Mouse (Mus musculus) lung, postnatal 25 days (tissue): ENCODE measurements around the gene Ntrk2.

Experiments
- DNase-seq: peaks from one replicate; pipeline ENCODE4 v3.0.0; 2022; ENCODE audit warnings: low spot score

Gene Ntrk2

DNA sequence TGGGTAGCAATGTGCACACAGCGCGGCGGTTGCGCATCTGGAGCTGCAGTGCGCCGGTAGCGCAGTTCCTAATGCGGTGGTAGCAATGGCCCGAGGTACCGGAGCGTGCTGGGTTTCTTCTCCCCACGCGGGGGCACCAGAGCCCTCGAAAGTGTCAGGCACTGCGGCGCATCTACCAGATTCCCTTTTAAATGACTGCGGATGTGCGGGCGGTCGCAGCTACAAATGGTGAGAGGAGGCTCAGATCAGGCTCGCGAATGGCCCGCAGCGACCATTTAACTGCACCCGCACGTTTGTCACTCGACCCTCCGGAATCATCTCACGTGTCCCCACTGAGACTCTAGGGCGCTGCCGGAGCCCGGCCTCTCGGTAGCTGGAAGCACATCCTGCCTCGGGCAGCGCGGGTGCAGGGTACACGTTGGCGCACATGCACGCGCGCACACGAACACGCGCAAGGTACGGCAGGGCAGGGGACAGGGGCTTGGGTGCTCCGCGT is at the start of gene Ntrk2:
Gene Ntrk2, plus strand, starts transcription at position 173 of the 496 bp plus-strand sequence.
- DNase-seq: peak; percentile 67

DNA sequence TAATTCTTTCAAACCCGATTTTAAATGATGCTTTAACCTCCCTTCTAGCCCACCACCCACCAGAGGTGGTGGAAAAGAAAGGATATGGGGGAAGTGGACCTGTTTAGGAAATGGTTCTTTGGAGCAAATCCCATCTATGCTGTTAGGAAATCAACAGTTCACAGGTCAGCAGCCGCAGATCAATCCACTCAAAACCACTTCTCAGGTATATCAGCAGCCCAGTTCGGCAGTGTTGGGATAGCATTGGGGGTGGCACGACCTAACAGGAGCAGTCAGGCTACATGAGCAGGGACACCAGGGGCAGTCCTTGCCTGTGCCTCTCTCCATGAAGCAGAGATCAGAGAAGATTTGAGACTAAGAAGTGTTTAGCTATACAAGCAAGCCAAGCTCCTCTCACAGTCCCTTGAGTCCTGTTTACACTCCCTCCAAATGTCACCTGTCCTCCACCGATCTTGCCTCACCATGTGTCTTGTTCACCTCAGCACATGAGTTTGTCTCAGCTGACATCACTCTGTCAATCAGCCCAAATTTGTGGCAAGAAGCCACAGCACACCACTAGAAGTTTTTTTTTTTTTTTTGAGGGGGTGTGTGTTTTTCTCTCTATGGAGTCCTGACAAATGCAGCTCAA is 45.3 kb upstream of the Ntrk2 start:
- no peak for DNase-seq

DNA sequence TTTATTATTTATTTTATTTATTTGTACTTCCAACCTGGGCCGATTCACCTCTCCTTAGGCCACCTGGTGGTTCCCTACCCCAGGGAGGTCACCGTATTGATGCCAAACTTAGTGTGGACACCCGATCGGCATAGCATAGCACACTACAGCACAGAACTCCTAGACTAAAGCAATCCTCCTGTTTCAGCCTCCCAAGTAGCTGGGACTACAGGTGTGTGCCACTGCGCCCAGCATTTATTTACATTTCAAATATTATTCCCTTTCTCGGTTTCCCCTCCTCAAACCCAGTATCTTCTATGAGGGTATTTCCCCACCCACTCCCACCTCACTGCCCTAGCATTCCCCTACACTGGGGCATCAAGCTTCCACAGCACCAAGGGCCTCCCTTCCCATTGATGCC is 38.1 kb upstream of the Ntrk2 start:
- DNase-seq: no peak

DNA sequence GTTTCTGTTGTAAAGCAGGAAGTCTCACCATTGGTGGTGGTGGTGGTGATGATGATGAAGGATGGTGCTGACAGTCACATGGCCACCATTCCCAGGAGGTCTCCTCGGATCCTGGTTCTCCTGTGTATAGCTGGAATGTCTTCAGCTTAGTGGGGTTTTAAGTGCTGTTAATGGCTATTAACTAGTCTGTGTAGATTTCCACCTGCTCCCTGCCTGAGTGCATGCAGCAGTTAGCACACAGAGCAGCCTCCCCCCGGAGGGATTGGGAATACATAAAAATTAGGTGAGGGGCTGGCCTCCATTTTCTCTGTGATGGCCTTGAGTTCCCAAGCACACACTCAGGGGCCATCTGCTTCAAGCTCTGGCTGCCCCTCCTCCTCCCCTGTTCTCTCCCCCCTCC is 36.9 kb upstream of the Ntrk2 start:
- no peak for DNase-seq

DNA sequence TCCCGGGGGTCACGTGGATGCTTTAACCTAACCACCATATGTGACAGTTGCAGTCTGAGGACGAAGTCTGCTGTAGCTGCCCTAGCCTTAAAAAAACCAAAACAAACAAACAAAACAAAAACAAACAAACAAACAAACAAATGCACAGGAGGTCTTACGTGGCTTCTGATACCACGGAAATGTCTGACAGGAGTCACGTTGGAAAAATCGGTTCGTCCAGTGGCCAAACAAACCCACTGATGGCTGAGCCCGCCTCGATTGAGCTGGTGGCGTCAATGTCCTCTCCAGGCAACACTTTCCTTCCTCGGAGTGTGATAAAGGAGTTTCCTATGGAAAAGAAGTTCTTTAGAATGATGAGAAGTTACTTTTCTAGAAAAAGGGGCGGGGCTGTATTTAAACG is 27.1 kb upstream of the Ntrk2 start:
- DNase-seq: no peak

DNA sequence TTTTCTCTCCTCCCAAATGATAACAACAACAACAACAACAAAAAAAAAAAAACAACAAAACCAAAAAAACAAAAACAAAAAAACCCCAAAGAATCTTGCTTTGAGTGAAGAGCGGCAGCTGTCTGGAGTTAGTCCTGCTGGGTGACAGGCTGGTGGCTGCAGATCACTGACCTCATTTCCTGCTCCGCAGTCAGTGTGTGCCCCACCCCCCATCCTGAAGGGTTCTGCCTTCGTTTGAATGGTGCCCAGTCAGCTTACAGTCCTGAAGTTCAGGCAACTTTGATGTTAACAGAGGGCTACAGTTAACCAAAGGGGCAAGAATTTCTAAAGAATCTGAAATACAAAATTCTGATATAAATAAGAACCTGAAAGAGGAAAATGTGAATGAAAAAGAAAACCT is 19.9 kb upstream of the Ntrk2 start:
- no peak for DNase-seq

DNA sequence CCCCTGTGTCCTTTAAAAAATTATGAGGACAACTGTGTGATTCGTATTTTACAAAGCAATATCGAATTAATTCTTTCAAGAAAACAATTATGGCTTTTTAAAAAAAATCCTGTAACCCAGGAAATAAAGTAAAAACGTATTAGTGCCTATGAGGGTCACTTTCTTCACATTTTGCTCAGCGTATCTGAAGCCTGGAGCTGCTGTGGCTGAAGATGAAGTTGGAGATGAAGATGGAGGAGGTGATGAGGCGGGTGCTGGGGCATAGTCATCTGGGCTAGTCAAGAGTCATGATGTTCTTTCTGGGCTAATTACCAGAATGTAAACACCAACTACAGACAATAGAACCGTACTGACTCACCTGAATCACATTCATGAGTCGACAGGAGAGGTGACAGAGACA is 15.6 kb upstream of the Ntrk2 start:
- no peak for DNase-seq

DNA sequence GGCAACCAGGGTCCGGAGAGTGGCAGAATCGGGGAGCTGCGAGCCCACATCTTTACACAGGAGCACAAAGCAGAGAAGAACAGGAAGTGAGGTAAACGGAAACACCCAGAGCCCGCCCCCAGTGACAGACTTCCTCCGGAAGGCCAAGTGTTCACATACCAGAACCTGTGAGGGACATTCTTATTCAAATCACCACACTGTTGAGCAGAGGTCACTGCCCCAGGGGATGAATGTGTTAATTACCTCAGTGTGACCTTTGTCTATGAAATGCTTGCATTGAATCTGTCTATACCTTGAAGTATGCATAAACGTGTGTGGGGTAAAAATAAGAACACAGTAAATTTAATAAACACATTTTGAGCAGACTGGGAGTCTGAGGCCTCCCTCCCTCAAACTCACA is 9.0 kb upstream of the Ntrk2 start:
- DNase-seq: no peak

DNA sequence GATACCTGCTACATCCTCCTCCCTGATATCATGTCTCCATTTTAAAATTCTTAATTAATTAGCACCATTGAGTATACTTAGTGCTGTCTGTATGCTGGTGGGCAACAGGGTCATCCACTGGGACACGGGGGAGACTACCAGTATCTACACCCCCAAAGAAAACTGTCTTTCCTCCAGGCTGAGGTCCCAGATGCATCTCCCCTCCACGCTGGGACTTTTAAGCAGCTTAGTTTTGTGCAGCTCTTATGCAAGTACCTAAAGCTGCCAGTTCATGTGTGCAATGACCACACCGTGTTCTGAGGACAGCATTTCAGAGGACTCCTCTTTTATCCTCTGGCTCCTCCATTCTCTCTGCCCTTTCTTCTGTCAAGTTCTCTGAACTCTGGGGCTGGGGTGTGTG is 5.1 kb upstream of the Ntrk2 start:
- DNase-seq: no peak

DNA sequence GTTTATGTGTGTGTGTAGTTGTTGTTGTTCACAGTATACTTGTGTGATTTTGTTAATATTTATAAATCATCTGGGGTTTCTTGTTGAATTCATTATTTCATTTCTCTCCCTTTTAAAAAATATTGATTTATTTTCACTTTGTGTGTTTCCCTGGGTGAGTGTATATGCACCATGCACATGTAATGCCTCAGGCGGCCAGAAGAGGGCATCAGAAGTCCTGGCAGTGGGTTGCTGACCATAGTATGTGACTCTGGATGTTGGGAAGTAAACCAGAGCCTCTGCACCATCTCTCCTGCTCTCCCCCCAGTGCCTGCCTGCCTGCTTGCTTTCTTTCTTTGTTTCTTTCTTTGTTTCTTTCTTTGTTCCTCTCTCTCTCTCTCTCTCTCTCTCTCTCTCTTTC is 2.5 kb upstream of the Ntrk2 start:
- DNase-seq: no peak

DNA sequence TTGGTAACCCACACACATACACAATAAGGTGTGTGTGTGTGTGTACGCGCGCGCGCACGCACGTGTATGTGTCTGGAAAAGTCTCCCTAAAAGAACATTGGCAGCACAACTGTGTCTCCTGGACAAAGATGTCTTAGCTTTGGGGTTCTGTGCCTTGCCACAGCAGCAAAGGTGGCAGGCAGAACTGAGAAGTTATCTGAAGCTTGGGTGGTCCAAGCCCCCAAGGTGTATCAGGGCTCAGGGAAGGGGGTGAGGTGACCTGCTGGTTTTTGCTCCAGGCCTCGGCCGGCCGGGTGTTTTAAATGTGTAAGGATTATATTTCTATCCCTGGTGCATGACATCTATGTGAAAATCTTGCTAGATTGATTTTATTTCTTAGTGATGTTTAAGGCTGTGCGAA is 536 bp upstream of the Ntrk2 start:
- DNase-seq: no peak

DNA sequence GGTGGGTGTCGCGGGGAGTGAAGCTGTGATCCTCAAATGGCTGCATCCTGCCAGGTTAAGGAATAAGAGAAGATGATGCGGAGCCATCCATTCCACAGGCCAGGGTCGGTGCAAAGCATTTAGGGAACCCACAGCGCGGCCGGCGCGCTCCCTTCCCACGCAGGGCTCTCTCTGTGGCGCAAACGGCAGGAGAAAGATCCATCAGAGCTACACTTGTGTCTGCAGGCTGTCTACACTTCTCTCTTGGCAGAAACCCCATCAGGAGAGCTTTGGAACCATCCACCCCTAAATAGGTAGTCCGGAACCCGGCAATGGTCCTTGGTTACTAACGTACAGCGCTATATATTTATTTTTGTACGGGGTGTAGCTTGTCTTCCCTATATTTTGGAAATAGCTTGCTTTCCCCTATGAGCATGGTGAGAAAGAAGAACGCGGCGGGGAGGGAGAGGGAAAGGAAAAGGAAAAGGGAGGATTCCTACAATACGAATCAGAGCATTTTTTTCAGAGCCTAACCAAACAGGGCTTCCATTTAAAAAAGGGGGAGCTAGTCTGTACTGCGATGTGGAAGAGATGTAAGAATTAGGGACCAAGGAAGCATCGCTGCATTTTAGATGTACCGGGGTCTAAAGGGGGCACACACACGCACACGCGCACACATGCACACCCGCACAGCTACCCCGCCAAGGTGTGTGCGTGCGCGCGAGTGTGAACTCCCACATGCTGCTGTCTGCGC is 693 bp downstream of the Ntrk2 start:
- DNase-seq: no peak

DNA sequence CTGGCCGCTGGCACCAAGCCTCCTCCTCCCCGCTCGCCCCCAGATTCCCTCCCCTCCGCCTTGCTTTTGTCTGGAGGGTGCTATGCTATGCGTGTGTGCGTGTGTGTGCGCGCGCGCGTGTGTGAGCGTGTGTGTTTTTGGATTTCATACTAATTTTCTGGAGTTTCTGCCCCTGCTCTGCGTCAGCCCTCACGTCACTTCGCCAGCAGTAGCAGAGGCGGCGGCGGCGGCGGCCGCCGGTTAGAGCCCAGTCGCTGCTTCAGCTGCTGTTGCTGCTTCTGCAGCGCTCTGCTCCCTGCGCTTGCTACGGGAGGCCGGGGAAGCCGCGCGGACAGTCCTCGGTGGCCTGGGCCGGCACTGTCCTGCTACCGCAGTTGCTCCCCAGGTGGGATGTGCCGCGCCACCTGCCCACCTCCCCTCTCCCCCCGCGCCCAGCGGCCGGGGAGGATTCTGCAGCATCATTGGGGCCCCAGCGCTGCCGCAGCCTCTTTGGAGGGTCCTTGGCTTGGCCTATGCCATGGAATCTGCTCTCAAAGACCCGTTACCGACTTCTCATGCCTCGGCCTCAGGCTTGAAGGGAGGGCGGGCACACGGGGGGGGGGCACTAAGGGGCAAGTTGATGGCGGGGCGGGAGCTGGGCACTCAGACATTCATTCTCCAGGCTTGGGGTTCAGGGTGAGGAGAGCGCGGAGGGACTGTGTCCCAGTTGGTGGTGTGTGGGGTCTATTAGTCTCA is 1.4 kb downstream of the Ntrk2 start:
- no peak for DNase-seq

DNA sequence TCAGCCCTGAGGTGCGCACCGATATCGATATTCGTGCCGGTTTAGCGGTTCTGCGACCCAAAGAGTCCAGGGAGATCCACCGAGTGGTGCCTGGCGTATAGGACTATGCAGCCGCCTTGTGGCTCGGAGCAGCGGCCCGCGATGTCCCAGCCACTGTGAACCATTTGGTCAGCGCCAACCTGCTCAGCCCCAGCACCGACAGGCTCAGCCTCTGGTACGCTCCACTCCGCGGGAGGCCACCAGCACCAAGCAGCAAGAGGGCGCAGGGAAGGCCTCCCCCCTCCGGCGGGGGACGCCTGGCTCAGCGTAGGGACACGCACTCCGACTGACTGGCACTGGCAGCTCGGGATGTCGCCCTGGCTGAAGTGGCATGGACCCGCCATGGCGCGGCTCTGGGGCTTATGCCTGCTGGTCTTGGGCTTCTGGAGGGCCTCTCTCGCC is 2.0 kb downstream of the Ntrk2 start:
- DNase-seq: peak; percentile 3

DNA sequence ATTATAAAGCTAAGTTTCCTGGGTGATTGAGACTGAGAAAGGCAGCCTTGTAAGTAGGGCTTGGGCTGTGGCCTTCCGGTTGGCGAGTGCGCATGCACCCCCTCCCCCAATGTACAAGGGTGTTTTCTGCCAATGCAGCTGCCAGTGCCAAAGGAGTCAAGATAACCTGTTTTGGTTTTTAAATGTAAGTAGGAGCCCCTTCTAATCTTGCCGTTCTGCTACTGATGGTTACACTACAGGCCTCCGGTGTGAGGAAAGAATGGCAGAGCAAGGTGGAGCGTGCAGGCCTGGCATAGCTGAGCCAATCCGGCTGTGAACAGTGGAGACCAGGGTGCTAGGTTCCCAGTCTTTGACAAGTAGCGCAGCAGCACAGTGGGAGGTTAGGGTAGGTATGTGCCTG is 3.6 kb downstream of the Ntrk2 start:
- DNase-seq: no peak

DNA sequence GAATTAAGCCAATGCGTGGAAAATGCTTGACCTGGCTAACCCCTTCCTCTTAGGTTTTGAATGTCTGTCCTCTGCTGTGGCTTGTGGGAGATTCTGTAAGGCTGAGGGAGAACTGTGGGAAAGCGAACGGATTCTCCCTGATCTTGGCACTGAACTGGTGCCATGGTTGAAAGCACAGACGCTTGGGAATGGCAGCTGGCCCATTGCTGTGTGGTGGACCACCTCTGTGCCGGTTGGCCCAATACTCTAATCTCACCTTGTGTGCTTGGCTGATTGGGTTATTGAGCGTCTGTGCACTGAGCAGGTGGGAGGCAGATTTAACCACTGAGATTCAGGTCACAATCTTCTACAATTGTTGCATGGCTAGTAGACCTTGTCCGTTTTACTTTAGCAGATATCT is 18.4 kb downstream of the Ntrk2 start:
- DNase-seq: no peak

DNA sequence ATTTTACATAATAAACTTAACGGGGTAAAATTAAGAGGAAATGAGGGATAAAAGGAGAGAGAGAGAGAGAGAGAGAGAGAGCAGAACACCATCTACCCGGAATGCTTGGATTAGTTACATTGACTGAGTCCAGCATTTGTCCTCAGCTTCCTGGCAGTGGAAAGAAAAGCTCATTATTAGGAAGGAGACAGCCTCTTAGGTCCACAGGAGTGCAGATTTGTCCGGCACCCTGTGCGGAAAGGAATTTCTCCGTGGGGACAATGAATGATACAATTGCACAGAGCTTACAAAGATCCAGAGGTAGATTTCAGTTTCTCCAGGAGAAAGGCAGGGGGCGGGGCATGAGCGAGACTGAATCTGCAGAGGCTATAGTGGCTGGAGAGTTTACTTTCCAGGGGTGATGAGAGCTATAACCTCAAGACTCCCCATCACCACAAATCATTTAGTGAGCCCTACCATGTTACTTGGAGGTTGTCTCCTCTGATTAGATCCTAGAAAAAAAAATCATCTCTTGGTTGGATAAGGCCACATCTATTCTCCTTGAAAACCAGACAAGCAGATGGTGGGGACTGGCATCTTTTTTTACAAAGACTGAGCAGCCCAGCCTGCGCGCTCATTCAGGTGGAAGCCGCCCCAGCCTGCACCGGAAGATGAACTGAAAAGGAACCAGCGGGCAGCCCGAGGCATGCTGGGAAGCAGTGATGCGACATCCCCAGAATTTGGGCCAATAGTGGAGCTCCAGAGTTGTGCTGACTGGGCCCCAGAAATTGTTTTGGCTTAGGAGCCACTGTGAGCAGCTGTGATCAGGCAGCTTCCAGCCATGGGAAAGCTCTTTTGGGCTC is 20.2 kb downstream of the Ntrk2 start:
- DNase-seq: no peak

DNA sequence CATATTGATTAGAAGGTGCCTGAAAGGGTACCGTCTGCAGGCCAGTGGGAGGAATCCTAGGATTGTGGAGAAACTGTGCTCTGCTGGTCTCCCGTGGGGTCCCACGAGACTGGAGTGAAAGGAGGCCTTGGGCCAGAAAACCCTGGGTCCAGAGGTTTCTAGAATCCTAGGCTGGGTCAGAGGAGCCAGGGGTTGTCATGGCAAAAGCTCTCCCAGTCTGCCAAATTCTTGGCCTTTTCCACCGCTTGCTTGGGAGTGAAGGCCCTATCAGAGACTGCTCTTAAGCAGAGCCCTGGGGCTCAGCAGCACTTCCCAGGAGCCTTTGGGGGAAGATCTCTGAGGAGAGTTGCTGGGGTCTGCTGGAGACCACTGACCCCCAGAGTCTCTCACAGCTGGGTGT is 25.6 kb downstream of the Ntrk2 start:
- no peak for DNase-seq

DNA sequence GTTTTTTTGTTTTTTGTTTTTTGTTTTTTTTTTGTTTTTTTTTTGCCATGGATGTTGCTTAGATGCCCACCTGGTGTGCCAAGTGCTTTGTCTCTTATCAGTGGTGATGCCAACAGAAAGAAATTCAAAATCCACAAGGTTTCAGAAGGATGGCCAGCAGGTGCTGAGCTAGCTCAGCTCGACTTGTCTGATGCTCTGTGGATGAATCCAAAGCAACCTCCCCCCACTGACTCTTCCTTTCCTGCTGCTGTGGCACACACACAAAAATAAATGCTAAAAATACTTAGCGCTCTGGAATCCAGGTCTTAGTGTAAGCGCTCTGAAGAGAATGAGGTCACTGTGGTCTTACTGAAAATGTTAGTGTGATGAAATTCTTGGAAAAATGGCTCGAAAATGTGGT is 28.4 kb downstream of the Ntrk2 start:
- peak; percentile 8 for DNase-seq

DNA sequence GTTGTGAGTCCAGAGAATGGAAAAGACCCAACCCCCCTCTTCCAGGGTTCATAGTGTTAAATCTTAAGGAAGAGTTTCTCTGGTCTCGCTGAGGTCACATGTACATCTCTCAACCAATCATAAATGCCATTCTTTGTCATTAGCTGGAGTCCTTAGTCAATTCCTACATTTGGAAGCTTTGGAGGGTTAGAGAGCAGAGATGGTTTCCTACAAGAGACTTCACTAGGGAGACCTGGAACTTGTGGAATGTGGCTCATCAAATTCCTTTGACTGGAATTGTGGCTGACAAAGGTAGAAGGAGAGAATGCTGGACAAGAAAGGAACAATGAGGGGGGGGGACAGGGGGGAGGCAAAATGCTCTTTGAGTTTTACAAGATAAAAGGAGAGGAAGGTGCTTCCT is 30.5 kb downstream of the Ntrk2 start:
- no peak for DNase-seq

DNA sequence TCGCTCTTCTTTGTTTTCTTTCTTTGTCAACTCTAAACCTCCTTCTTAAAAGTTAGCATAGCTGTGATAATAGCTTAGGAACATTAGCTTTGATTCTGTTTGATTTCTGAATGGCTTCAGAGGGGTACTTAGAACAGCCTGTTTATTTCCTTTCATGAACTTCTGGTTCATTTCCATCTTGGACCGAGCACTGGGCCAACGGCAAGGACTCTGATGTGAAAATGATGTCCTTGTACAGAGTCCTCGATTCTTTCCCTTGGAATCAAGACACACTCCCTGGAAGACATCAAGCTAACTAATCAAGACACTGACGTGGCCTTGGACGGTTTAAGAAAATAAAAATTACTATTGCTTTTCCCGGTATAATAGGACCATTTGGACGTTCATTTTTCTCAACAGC is 31.7 kb downstream of the Ntrk2 start:
- DNase-seq: peak; percentile 5

DNA sequence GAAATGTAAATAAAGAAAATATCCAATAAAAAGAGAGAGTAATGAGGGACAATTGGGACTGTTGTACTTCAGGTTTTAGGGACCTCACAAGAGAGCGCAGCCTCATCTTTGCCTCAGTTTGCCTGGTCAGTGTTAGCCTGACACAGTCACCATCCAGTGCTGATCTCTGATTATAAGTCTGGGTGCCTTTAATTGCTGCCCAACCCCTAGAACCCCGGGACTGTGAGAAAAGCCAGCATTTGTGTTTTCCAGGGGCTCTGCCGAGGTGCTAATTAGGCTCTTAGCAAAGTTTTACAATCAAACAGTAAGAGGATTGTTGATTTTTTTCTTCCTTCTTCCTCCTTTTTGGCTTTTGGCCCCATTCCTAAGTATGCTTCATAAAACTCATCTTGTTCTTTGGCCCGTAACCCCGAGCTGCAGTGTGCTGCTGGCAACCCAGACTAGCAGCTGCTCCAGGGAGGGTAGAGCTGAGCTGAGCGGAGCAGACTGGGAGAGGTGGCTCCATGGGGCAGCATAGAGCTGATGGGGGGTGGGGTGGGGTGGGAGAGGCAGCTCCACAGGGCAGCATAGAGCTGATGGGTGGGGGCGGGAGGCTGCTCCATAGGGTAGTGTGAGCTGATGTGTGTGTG is 34.5 kb downstream of the Ntrk2 start:
- peak; percentile 9 for DNase-seq
